Mouse (Mus musculus): ENCODE measurements at regions not wholly inside any gene's neighbourhood (a gene's known extent, or its start where the extent isn't known, plus 50 kb on each side); places are given as distances from the start of the nearest gene placed in this dataset.

DNA sequence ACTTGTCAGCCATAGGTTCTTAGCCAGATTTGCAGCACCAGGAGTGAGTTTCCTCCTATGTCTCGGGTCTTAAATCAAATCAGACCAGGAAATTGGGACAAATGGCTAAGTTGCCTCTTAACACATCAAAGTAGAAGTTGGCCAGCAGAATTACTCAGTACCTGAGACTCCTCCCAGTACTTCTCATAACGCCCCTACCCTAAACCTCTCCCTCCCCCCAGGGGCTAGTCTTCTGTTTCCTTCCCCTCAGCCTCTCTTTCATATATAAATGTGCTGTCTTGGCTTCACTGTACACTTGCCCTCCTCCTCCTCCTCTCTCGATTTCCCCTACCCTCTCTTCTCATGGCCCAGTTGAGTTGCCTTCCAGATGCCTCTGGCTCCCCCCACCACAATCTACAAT, 79.9 kb upstream of the Sox13 start:
- Histone ChIP-seq H3K4me3 (replicated peaks) (no peak overlapping the region), H3K4me1 (replicated peaks) (0 out of 2 replicates have a peak, but pooled peaks cover 4% of the 10 kb centered on the region), H3K4me2 (no peak overlapping the region), H3K27ac (no peak overlapping the region), H3K36me3 (no peaks in the 10 kb centered on the region), H3K9ac (replicated peaks) (no peak overlapping the region), H3K27me3 (no peaks in the 10 kb centered on the region), H3K9me3 (no peaks in the 10 kb centered on the region)
- WGBS, result 48% methylated on average over 3 of the region's 3 CpGs
- ATAC-seq (ENCODE audit: insufficient number of reproducible peaks, insufficient read depth, low FRiP score, low TSS enrichment, low read depth), result no peak

DNA sequence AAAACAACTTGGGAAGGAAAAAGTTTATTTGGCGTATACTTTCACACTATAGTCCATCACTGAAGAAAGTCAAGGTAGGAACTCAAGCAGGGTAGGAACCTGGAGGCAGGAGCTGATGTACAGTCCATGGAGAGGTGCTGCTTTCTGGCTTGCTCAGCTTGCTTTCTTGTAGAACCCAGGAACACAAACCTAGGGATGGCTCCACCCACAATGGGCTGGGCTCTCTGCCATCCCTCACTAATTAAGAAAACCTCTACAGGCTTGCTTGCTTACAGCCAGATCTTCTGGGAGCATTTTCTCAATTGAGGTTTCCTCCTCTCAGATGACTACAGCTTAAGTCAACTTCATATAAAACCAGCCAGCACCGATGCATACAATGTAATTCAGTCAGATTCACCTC, 79.2 kb upstream of the Sox13 start:
- no peak for ATAC-seq (ENCODE audit: insufficient number of reproducible peaks, insufficient read depth, low FRiP score, low TSS enrichment, low read depth)
- Histone ChIP-seq H3K36me3 (no peaks in the 10 kb centered on the region), H3K9ac (replicated peaks) (no peak overlapping the region), H3K9me3 (no peaks in the 10 kb centered on the region), H3K4me2 (no peak overlapping the region), H3K4me1 (replicated peaks) (0 out of 2 replicates have a peak, but pooled peaks cover 4% of the 10 kb centered on the region), H3K27ac (no peak overlapping the region), H3K27me3 (no peaks in the 10 kb centered on the region), H3K4me3 (replicated peaks) (no peak overlapping the region)
- 88% methylated on average over 2 of the region's 2 CpGs for WGBS

DNA sequence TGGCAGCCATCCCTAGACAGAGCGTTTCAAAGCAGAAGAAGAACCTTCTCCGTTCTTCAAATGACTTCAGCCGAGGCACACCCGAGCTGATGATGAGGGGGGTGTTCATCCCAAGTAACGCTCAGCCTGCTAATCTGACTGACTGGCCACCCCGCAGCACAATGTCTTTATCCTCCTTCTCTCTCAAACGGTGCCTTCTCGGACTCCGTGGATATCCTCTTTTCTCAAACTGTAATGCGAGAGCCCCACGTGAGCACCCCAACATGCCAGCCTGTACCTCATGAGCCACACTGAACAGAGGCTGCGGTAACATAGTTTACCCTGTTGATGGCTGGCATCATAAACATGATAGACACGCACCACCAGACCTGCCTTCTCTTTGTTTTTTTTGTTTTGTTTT, 76.8 kb upstream of the Sox13 start:
- Histone ChIP-seq H3K36me3 (no peaks in the 10 kb centered on the region), H3K4me1 (replicated peaks) (0 out of 2 replicates have a peak, but pooled peaks cover 4% of the 10 kb centered on the region), H3K27me3 (no peaks in the 10 kb centered on the region), H3K9me3 (no peaks in the 10 kb centered on the region), H3K4me3 (replicated peaks) (no peak overlapping the region), H3K9ac (replicated peaks) (no peak overlapping the region), H3K27ac (no peak overlapping the region), H3K4me2 (no peak overlapping the region)
- 74% methylated on average over 13 of the region's 13 CpGs for WGBS
- no peak for ATAC-seq (ENCODE audit: insufficient number of reproducible peaks, insufficient read depth, low FRiP score, low TSS enrichment, low read depth)

- H3K9me3 ChIP-seq, result no peaks in the 10 kb centered on the region
- H3K4me3 ChIP-seq (replicated peaks), result peak overlapping the region; percentile 39
- peaks cover 16% of the 10 kb centered on the region for H3K4me1 ChIP-seq (replicated peaks)
- H3K27ac ChIP-seq, result peak overlapping the region; percentile 57
- no peaks in the 10 kb centered on the region for H3K36me3 ChIP-seq
- H3K9ac ChIP-seq (replicated peaks), result peak overlapping the region; percentile 65
- H3K4me2 ChIP-seq, result peak overlapping the region; percentile 84
- H3K27me3 ChIP-seq, result 0 out of 2 replicates have a peak, but pooled peaks cover 4% of the 10 kb centered on the region
- WGBS, result 2% methylated on average over 29 of the region's 29 CpGs
- ATAC-seq (ENCODE audit: insufficient number of reproducible peaks, insufficient read depth, low FRiP score, low TSS enrichment, low read depth), result peak; percentile 44; the same call in 1 of the 2 replicates
Measured at GRCm38 (mm10) chr1:133492986-133493741, 69.0 kb upstream of the Sox13 start.

- Histone ChIP-seq H3K27me3 (0 out of 2 replicates have a peak, but pooled peaks cover 4% of the 10 kb centered on the region), H3K9me3 (no peaks in the 10 kb centered on the region), H3K4me1 (replicated peaks) (peaks cover 16% of the 10 kb centered on the region), H3K4me3 (replicated peaks) (peak overlapping the region; percentile 39), H3K4me2 (peak overlapping the region; percentile 84), H3K36me3 (no peaks in the 10 kb centered on the region), H3K9ac (replicated peaks) (peak overlapping the region; percentile 65), H3K27ac (peak overlapping the region; percentile 57)
- ATAC-seq (ENCODE audit: insufficient number of reproducible peaks, insufficient read depth, low FRiP score, low TSS enrichment, low read depth), result 0 out of 2 replicates have a peak, but pooled peaks have one; percentile 30
- WGBS, result 14% methylated on average over 11 of the region's 11 CpGs
Measured at GRCm38 (mm10) chr1:133492291-133492985, 68.3 kb upstream of the Sox13 start.

DNA sequence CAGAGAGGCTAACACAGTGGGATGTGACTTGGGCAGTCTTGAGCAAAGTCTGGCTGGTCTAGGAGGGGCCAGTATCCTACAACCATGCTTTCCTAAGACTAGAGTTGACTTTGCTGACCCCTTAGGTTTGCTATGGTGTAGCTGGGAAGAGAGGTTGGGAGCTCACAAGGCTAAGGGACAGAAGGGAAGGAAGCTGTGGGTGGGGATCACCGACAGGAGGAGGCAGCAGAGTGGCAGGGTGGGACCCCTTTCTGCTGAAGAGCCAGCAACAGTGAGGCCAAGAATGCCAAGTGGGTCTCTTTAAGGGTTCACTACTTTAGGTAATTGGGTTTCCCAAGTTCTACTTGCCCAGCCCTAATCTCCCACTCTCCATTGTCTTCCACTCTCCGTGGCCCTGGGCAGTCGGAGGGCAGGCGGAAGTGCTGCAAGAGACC, 67.7 kb upstream of the Sox13 start:
- H3K9ac ChIP-seq (replicated peaks), result no peak overlapping the region
- H3K27ac ChIP-seq, result peak overlapping the region; percentile 57; the same call in 1 of the 2 replicates
- ATAC-seq (ENCODE audit: insufficient number of reproducible peaks, insufficient read depth, low FRiP score, low TSS enrichment, low read depth), result no peak
- 47% methylated on average over 4 of the region's 4 CpGs for WGBS
- no peak overlapping the region for H3K4me3 ChIP-seq (replicated peaks)
- H3K4me2 ChIP-seq, result peak overlapping the region; percentile 84
- no peaks in the 10 kb centered on the region for H3K36me3 ChIP-seq
- no peaks in the 10 kb centered on the region for H3K9me3 ChIP-seq
- H3K27me3 ChIP-seq, result 0 out of 2 replicates have a peak, but pooled peaks cover 4% of the 10 kb centered on the region
- H3K4me1 ChIP-seq (replicated peaks), result peaks cover 16% of the 10 kb centered on the region

DNA sequence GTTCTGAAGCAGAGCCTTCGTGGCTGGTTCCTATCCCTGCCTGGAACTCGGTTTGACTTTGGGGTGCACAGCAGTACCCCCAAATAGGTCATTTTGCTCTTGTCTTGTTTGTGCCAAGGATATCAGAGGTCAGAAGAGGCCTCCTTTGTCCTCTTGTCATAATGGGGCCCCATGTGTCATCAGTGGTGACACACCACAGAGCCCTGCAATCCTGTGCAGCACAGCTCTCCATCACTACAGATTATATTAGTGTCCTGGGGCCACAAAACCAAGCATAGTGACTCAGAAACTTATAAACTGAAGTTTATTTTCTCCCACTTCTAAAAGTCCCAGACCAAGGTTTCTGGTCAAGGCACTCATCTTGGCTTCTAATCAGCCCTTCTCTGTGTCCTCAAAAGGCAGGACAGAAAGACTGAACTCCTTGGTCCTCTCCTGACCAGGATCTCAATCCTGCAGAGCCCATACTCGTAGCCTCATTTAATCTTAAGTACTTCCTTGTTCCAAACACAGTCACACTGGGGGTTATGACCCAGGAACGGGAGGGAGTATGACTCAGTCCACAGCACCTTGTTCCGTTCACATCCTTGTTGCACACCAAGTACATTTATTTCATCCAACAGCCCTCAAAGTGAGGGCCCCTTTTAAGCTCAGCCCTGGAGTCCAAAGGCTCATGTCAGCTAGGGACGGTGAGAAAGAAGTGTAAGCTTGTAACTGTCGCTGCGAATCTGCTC, 63.2 kb upstream of the Sox13 start:
- no peak for ATAC-seq (ENCODE audit: insufficient number of reproducible peaks, insufficient read depth, low FRiP score, low TSS enrichment, low read depth)
- no peak overlapping the region for H3K9ac ChIP-seq (replicated peaks)
- H3K27me3 ChIP-seq, result 0 out of 2 replicates have a peak, but pooled peaks cover 4% of the 10 kb centered on the region
- no peak overlapping the region for H3K4me2 ChIP-seq
- H3K36me3 ChIP-seq, result no peaks in the 10 kb centered on the region
- peaks cover 9% of the 10 kb centered on the region for H3K4me1 ChIP-seq (replicated peaks)
- WGBS, result 74% methylated on average over 8 of the region's 8 CpGs
- H3K4me3 ChIP-seq (replicated peaks), result no peak overlapping the region
- H3K27ac ChIP-seq, result no peak overlapping the region
- no peaks in the 10 kb centered on the region for H3K9me3 ChIP-seq

- H3K4me1 ChIP-seq (replicated peaks), result peaks cover 9% of the 10 kb centered on the region; the same call in 1 of the 2 replicates
- H3K36me3 ChIP-seq, result no peaks in the 10 kb centered on the region
- WGBS, result 56% methylated on average over 10 of the region's 10 CpGs
- H3K4me2 ChIP-seq, result no peak overlapping the region
- H3K27ac ChIP-seq, result no peak overlapping the region
- no peaks in the 10 kb centered on the region for H3K27me3 ChIP-seq
- no peak overlapping the region for H3K9ac ChIP-seq (replicated peaks)
- no peaks in the 10 kb centered on the region for H3K9me3 ChIP-seq
- H3K4me3 ChIP-seq (replicated peaks), result no peak overlapping the region
- no peak for ATAC-seq (ENCODE audit: insufficient number of reproducible peaks, insufficient read depth, low FRiP score, low TSS enrichment, low read depth)
Measured at GRCm38 (mm10) chr1:133486370-133486769, 62.2 kb upstream of the Sox13 start.

- Histone ChIP-seq H3K27me3 (no peaks in the 10 kb centered on the region), H3K4me1 (replicated peaks) (peaks cover 9% of the 10 kb centered on the region; the same call in 1 of the 2 replicates), H3K27ac (no peak overlapping the region), H3K9me3 (no peaks in the 10 kb centered on the region), H3K9ac (replicated peaks) (no peak overlapping the region), H3K4me2 (no peak overlapping the region), H3K4me3 (replicated peaks) (no peak overlapping the region), H3K36me3 (no peaks in the 10 kb centered on the region)
- ATAC-seq (ENCODE audit: insufficient number of reproducible peaks, insufficient read depth, low FRiP score, low TSS enrichment, low read depth), result no peak
- 48% methylated on average over 5 of the region's 5 CpGs for WGBS
Measured at GRCm38 (mm10) chr1:133482891-133483290, 58.7 kb upstream of the Sox13 start.

- H3K9me3 ChIP-seq, result 0 out of 2 replicates have a peak, but pooled peaks cover 6% of the 10 kb centered on the region
Measured at GRCm38 (mm10) chr1:133474546-133474945, 50.4 kb upstream of the Sox13 start.

More at GRCm38 (mm10) chr1:133474546-133474945, 50.4 kb upstream of the Sox13 start:
- Histone ChIP-seq H3K4me3 (replicated peaks) (no peak overlapping the region), H3K4me1 (replicated peaks) (peaks cover 12% of the 10 kb centered on the region), H3K27me3 (no peaks in the 10 kb centered on the region), H3K36me3 (no peaks in the 10 kb centered on the region), H3K27ac (no peak overlapping the region), H3K4me2 (no peak overlapping the region), H3K9ac (replicated peaks) (no peak overlapping the region)
- no peak for ATAC-seq (ENCODE audit: insufficient number of reproducible peaks, insufficient read depth, low FRiP score, low TSS enrichment, low read depth)
- 80% methylated on average over 2 of the region's 2 CpGs for WGBS

All from limb, embryonic 12.5 days (tissue).